Mouse (Mus musculus) liver, embryonic 11.5 days (tissue): Measurements from ENCODE around the gene Gm13101. TPM values are rescaled to one million over a fixed set of nuclear protein-coding genes. Genes with fewer than 3 reads are reported as not detected.

Source experiments
- polyA plus RNA-seq: library from polyadenylated mRNA; unstranded; fragments of >200 nt; fragmentation: Nextera tagmentation; extraction: Ambion mirVana; gene quantifications from 2 replicates; pipeline ENCODE4 v1.2.1, GENCODE M21; 2014

Gm13101 gene
- polyA plus RNA-seq, 1 experiment from 2014 or later = not detected

Other genes with a start within 250 kb of the Gm13101 start
- gene Gm13078, start 247.5 kb downstream of the Gm13101 start, polyA plus RNA-seq = not detected in 2 replicates
- gene Gm13023, start 177.6 kb downstream of the Gm13101 start, polyA plus RNA-seq = not detected in 2 replicates
- gene Gm13084, start 150.9 kb downstream of the Gm13101 start, polyA plus RNA-seq = not detected in 2 replicates
- not detected in 2 replicates for gene Gm13103, start 120.5 kb downstream of the Gm13101 start, polyA plus RNA-seq
- not detected in 2 replicates for gene Pramef6, start 66.6 kb downstream of the Gm13101 start, polyA plus RNA-seq
- not detected in 2 replicates for gene Pramef25, start 15.9 kb downstream of the Gm13101 start, polyA plus RNA-seq
- gene Pramef17, start 27.4 kb upstream of the Gm13101 start, polyA plus RNA-seq = not detected in 2 replicates
- not detected in 2 replicates for gene Pramel4, start 92.2 kb upstream of the Gm13101 start, polyA plus RNA-seq
- gene Gm13102, start 139.5 kb upstream of the Gm13101 start, polyA plus RNA-seq = not detected in 2 replicates
- gene Oog3, start 195.7 kb upstream of the Gm13101 start, polyA plus RNA-seq = not detected in 2 replicates
- not detected in 2 replicates for gene Oog2, start 223.8 kb upstream of the Gm13101 start, polyA plus RNA-seq
- not detected in 2 replicates for gene C87977, start 246.4 kb upstream of the Gm13101 start, polyA plus RNA-seq